Mouse (Mus musculus) CH12.LX (cell line): ENCODE data around the gene Nhsl1.

Experiments used
- BHLHE40 ChIP-seq: IDR thresholded peaks from 2 replicates; pipeline ENCODE4 v1.6.1; 2011; ENCODE audit warnings: mild to moderate bottlenecking, low read depth, low read length, improper control_type of control experiment
- CHD1 ChIP-seq: IDR thresholded peaks from 2 replicates; pipeline ENCODE4 v1.6.1; 2012; ENCODE audit warnings: low read depth, low read length, improper control_type of control experiment, inconsistent platforms
- CTCF ChIP-seq, 2 experiments: IDR thresholded peaks in 1 of 2; conservative IDR thresholded peaks in 1 of 2; 2 replicates each; pipeline ENCODE4 v1.5.1; 2011 to 2012; ENCODE audit warnings: low read depth in 2 of 2, low read length in 2 of 2, improper control_type of control experiment in 1 of 2, inconsistent platforms in 1 of 2, mild to moderate bottlenecking in 1 of 2, moderate library complexity in 1 of 2
- EP300 ChIP-seq: IDR thresholded peaks from 2 replicates; pipeline ENCODE4 v1.6.1; 2011; ENCODE audit warnings: low read length, improper control_type of control experiment
- MAZ ChIP-seq: IDR thresholded peaks from 2 replicates; pipeline ENCODE4 v1.6.1; 2012; ENCODE audit warnings: low read depth, mild to moderate bottlenecking, inconsistent platforms, low read length, improper control_type of control experiment, moderate library complexity
- MXI1 ChIP-seq: IDR thresholded peaks from 2 replicates; pipeline ENCODE4 v1.6.1; 2011; ENCODE audit warnings: mild to moderate bottlenecking, low read depth, low read length, improper control_type of control experiment
- NELFE ChIP-seq: IDR thresholded peaks from 2 replicates; pipeline ENCODE4 v1.6.1; 2011; ENCODE audit warnings: low read depth, low read length, improper control_type of control experiment
- POLR2A ChIP-seq: IDR thresholded peaks from 2 replicates; pipeline ENCODE4 v1.6.1; 2011; ENCODE audit warnings: low read depth, mild to moderate bottlenecking, improper control_type of control experiment, low read length
- TBP ChIP-seq: conservative IDR thresholded peaks from 2 replicates; pipeline ENCODE4 v1.6.1; 2011; ENCODE audit warnings: low read depth, low read length, improper control_type of control experiment
- USF1 ChIP-seq: IDR thresholded peaks from 2 replicates; pipeline ENCODE4 v1.6.1; 2014; ENCODE audit warnings: low read depth, mild to moderate bottlenecking, inconsistent platforms, low read length, improper control_type of control experiment
- USF2 ChIP-seq: conservative IDR thresholded peaks from 2 replicates; pipeline ENCODE4 v1.6.1; 2011; ENCODE audit warnings: low read depth, low read length, improper control_type of control experiment
- ZC3H11A ChIP-seq: IDR thresholded peaks from 2 replicates; pipeline ENCODE4 v1.6.1; 2012; ENCODE audit warnings: low read depth, mild to moderate bottlenecking, inconsistent platforms, low read length, improper control_type of control experiment

DNA sequence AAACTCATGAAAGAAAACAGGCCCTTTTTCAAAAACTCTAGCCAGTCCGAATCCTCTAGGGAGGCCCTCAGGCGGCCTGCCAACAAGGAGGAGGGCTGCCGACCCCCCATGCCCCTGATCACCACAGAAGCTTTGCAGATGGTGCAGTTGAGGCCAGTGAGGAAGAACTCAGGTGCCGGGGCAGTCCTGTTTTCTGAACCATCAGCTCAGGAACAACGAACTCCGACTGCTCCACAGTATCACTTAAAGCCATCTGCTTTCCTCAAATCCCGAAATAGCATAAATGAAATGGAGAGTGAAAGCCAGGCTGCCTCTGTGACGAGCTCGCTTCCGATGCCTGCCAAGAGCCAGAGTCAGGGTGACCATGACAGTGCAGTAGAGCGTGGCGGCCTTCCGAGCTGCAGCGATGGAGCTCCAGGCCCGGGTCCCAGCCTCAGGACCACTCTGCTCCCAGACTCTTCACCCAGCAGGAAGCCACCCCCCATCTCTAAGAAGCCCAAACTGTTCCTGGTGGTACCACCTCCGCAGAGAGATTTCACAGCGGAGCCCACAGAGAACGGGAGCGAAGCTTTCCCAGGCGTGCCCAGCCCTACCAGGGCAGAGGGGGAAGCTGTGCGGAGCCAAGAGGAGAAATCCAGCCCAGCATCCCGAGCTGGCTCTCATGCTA, 207.5 kb downstream of the Nhsl1 start:
- TF ChIP-seq EP300 (no peak), CTCF (conservative IDR thresholded peaks at IDR 0.05 in 1 of 2, IDR thresholded peaks at IDR 0.05 in 1 of 2; ENCODE audit: low read depth in 2 of 2, low read length in 2 of 2) (no peak), POLR2A (no peak), MAZ (no peak), ZC3H11A (no peak), BHLHE40 (no peak), USF2 (no peak), MXI1 (no peak), NELFE (no peak), USF1 (no peak), TBP (no peak), CHD1 (no peak)
